Mouse (Mus musculus) c-Kit-negative CD71-positive TER-119-positive erythroid progenitor cells, embryonic 14.5 days (primary cell): ENCODE measurements around the gene Racgap1.

Source experiments
- DNase-seq: peaks from one replicate; pipeline ENCODE4 v3.0.0-alpha.2; 2013; ENCODE audit warnings: low read depth, low spot score

Racgap1 gene

GRCm38 (mm10) chr15:99592177-99592576 lies 59.3 kb downstream of the Racgap1 start:
- DNase-seq: no peak

GRCm38 (mm10) chr15:99590429-99591084 lies 60.9 kb downstream of the Racgap1 start, which contains the start of gene Aqp5:
Aqp5 (plus strand) TSS chr15:99590782.
- no peak for DNase-seq

DNA sequence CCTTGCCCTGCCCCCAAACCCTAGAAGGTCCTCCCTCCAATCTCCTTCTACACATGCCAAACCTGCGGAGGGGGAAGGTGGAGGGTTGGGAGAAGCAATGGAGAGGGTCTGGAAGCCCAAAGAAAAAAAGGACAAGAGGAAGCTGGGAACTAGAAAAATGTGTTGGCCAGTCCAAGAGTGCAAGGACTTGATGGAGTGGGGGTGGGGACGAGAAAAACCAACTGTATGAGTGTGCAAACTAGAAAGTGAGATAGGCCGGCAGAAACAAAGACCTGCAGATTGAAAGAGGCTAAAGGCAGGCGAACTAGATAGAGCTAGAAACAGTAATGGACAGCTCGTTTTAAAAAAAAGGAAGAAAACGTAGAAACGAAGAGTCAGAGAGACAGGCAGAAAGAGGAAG lies 61.8 kb downstream of the Racgap1 start:
- no peak for DNase-seq

DNA sequence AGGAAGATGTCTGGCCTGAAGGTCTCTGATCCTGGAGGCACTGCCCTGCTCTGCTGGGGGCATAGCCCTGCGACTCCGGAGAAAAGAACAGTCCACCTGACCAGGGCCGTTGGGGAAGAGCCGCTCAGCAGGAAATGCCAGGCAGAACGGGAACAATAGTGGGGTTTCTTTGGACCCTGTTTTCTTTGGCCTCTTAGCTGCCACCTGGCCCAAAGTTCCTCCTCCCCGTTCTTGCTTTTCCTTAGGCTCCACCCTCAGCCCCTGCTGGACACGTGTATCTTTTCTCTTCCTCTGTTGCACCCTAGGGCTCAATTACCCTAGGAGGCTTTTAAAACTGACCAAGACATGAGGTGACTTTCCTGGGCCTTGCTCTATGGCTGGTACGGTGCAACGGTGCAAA lies 62.2 kb downstream of the Racgap1 start:
- DNase-seq: no peak

- no peak for DNase-seq
Measured at GRCm38 (mm10) chr15:99586525-99586924, 64.9 kb downstream of the Racgap1 start.

DNA sequence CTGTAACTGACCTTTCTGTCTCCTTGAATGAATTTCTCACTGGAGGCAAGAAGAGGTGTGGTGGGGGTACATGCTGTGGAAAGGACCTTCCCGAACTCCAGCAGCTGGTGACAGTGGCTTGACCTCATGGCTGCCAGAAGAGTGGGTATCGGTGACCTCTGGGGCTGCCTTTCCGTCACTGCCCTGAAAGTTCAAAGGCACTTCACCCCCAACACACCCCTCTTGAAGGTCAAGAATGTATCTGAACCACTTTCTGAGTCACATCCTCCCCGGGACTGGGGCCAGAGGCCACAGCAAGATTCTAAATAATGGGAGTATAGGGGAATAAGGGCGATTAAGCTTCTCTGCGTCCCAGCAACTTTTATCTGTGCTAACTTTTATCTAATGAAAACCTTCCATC lies 65.7 kb downstream of the Racgap1 start:
- no peak for DNase-seq

- DNase-seq: no peak
Measured at GRCm38 (mm10) chr15:99584407-99585202, 66.9 kb downstream of the Racgap1 start.

- no peak for DNase-seq
Measured at GRCm38 (mm10) chr15:99583463-99584344, 67.8 kb downstream of the Racgap1 start.

GRCm38 (mm10) chr15:99578802-99579485 lies 72.5 kb downstream of the Racgap1 start, which contains the start of gene Aqp2:
Aqp2 (plus strand) TSS chr15:99579055.
- DNase-seq: no peak
